Mouse (Mus musculus) kidney, embryonic 16.5 days (tissue): ENCODE results near the gene Aff3. TPM values are rescaled to one million over a fixed set of nuclear protein-coding genes. Genes with fewer than 3 reads are reported as not detected.
A peak's percentile ranks its signal among the peaks of the same experiment; 100 is the strongest.

Source experiments
- ATAC-seq: fragments of 200-750 bp; cut with Nextera tagmentation; 2 replicates; pipeline ENCODE4 v1.8.0; 2017; ENCODE audit warnings: moderate TSS enrichment; ENCODE audit not compliant: low FRiP score, low TSS enrichment
- H3K27ac ChIP-seq: fragments of 300-500 bp; sonication (generic); 2 replicates; pipeline ENCODE4 v1.5.1; 2014; ENCODE audit warnings: low read length
- H3K27me3 ChIP-seq: fragments of 300-500 bp; sonication (generic); 2 replicates; pipeline ENCODE4 v1.6.1; 2014; ENCODE audit warnings: low read length, control low read depth, mixed read lengths; ENCODE audit not compliant: insufficient read depth
- H3K36me3 ChIP-seq: fragments of 300-500 bp; sonication (generic); 2 replicates; pipeline ENCODE4 v1.6.1; 2014; ENCODE audit warnings: low read length, control low read depth, mixed read lengths; ENCODE audit not compliant: insufficient read depth
- H3K4me1 ChIP-seq: fragments of 300-500 bp; sonication (generic); 2 replicates; pipeline ENCODE4 v1.6.1; 2014; ENCODE audit warnings: low read length, control low read depth, mixed read lengths; ENCODE audit not compliant: insufficient read depth
- H3K4me2 ChIP-seq: fragments of 300-500 bp; sonication (generic); replicated peaks from 2 replicates; pipeline ENCODE4 v1.6.1; 2014; ENCODE audit warnings: low read depth, low read length
- H3K4me3 ChIP-seq: fragments of 300-500 bp; sonication (generic); 2 replicates; pipeline ENCODE4 v1.5.1; 2014; ENCODE audit warnings: mild to moderate bottlenecking, low read length
- H3K9ac ChIP-seq: fragments of 300-500 bp; sonication (generic); replicated peaks from 2 replicates; pipeline ENCODE4 v1.6.1; 2014; ENCODE audit warnings: low read length
- H3K9me3 ChIP-seq: fragments of 300-500 bp; sonication (generic); 2 replicates; pipeline ENCODE4 v1.6.1; 2016; ENCODE audit warnings: low read length, control low read depth
- WGBS: fragments of 180-500 bp; shearing (Covaris S2); extraction: QIAGEN DNeasy Blood & Tissue Kit; methylation state at CpG from one replicate; pipeline ENCODE4 v1.1.7; 2014; 5-methylcytosine and 5-hydroxymethylcytosine counted together
- polyA plus RNA-seq: library from polyadenylated mRNA; unstranded; fragments of >200 nt; fragmentation: Nextera tagmentation; extraction: Ambion mirVana; gene quantifications from 2 replicates; pipeline ENCODE4 v1.2.1, GENCODE M21; 2015

Gene Aff3
- polyA plus RNA-seq, 1 experiment from 2014 or later: 4.0 TPM

GRCm38 (mm10) chr1:38310496-38310895 is 354.3 kb downstream of the Aff3 start:
- no peak overlapping the region for H3K9ac ChIP-seq
- H3K36me3 ChIP-seq: no peaks in the 10 kb centered on the region
- no peak overlapping the region for H3K4me3 ChIP-seq
- H3K4me1 ChIP-seq: no peaks in the 10 kb centered on the region
- ATAC-seq: no peak
- H3K27ac ChIP-seq: no peak overlapping the region
- H3K27me3 ChIP-seq: no peaks in the 10 kb centered on the region
- H3K4me2 ChIP-seq: no peak overlapping the region
- WGBS: 87% methylated on average over 8 of the region's 8 CpGs
- no peaks in the 10 kb centered on the region for H3K9me3 ChIP-seq

- ATAC-seq: no peak
- Histone ChIP-seq H3K36me3 (no peaks in the 10 kb centered on the region), H3K4me2 (no peak overlapping the region), H3K9ac (no peak overlapping the region), H3K9me3 (no peaks in the 10 kb centered on the region), H3K4me1 (no peaks in the 10 kb centered on the region), H3K27ac (no peak overlapping the region), H3K27me3 (no peaks in the 10 kb centered on the region), H3K4me3 (no peak overlapping the region)
- 56% methylated on average over 4 of the region's 4 CpGs for WGBS
Observed at GRCm38 (mm10) chr1:38310076-38310475, 354.7 kb downstream of the Aff3 start.

GRCm38 (mm10) chr1:38309341-38309740 is 355.4 kb downstream of the Aff3 start:
- Histone ChIP-seq H3K4me1 (no peaks in the 10 kb centered on the region), H3K9me3 (no peaks in the 10 kb centered on the region), H3K4me3 (no peak overlapping the region), H3K27ac (no peak overlapping the region), H3K27me3 (no peaks in the 10 kb centered on the region), H3K9ac (no peak overlapping the region), H3K36me3 (no peaks in the 10 kb centered on the region), H3K4me2 (no peak overlapping the region)
- ATAC-seq: no peak
- 90% methylated on average over 8 of the region's 8 CpGs for WGBS

GRCm38 (mm10) chr1:38308705-38308996 is 356.1 kb downstream of the Aff3 start:
- Histone ChIP-seq H3K27ac (no peak overlapping the region), H3K27me3 (no peaks in the 10 kb centered on the region), H3K4me1 (no peaks in the 10 kb centered on the region), H3K9ac (no peak overlapping the region), H3K9me3 (no peaks in the 10 kb centered on the region), H3K36me3 (no peaks in the 10 kb centered on the region), H3K4me3 (no peak overlapping the region), H3K4me2 (no peak overlapping the region)
- ATAC-seq: no peak
- WGBS: 29% methylated on average over 3 of the region's 3 CpGs

GRCm38 (mm10) chr1:38307821-38308704 is 356.7 kb downstream of the Aff3 start:
- Histone ChIP-seq H3K36me3 (no peaks in the 10 kb centered on the region), H3K27me3 (no peaks in the 10 kb centered on the region), H3K9me3 (no peaks in the 10 kb centered on the region), H3K9ac (no peak overlapping the region), H3K4me2 (no peak overlapping the region), H3K27ac (no peak overlapping the region), H3K4me3 (no peak overlapping the region), H3K4me1 (no peaks in the 10 kb centered on the region)
- 84% methylated on average over 7 of the region's 7 CpGs for WGBS
- 0 out of 2 replicates have a peak, but pooled peaks have one; percentile 23 for ATAC-seq

GRCm38 (mm10) chr1:38307234-38307633 is 357.5 kb downstream of the Aff3 start:
- ATAC-seq: no peak
- H3K4me2 ChIP-seq: no peak overlapping the region
- no peaks in the 10 kb centered on the region for H3K36me3 ChIP-seq
- no peak overlapping the region for H3K27ac ChIP-seq
- no peaks in the 10 kb centered on the region for H3K4me1 ChIP-seq
- H3K4me3 ChIP-seq: no peak overlapping the region
- no peaks in the 10 kb centered on the region for H3K9me3 ChIP-seq
- WGBS: 95% methylated on average over 11 of the region's 11 CpGs
- H3K27me3 ChIP-seq: no peaks in the 10 kb centered on the region
- H3K9ac ChIP-seq: no peak overlapping the region

GRCm38 (mm10) chr1:38306146-38306545 is 358.6 kb downstream of the Aff3 start:
- no peak for ATAC-seq
- Histone ChIP-seq H3K9me3 (no peaks in the 10 kb centered on the region), H3K4me1 (no peaks in the 10 kb centered on the region), H3K36me3 (no peaks in the 10 kb centered on the region), H3K4me3 (no peak overlapping the region), H3K4me2 (no peak overlapping the region), H3K9ac (no peak overlapping the region), H3K27me3 (no peaks in the 10 kb centered on the region), H3K27ac (no peak overlapping the region)
- 82% methylated on average over 7 of the region's 7 CpGs for WGBS

GRCm38 (mm10) chr1:38304376-38304775 is 360.4 kb downstream of the Aff3 start:
- H3K4me2 ChIP-seq: no peak overlapping the region
- H3K9ac ChIP-seq: no peak overlapping the region
- WGBS: 82% methylated on average over 11 of the region's 11 CpGs
- H3K27me3 ChIP-seq: no peaks in the 10 kb centered on the region
- no peak for ATAC-seq
- no peak overlapping the region for H3K27ac ChIP-seq
- H3K36me3 ChIP-seq: no peaks in the 10 kb centered on the region
- H3K4me3 ChIP-seq: no peak overlapping the region
- H3K4me1 ChIP-seq: no peaks in the 10 kb centered on the region
- H3K9me3 ChIP-seq: no peaks in the 10 kb centered on the region

- 76% methylated on average over 3 of the region's 3 CpGs for WGBS
- no peaks in the 10 kb centered on the region for H3K4me1 ChIP-seq
- no peaks in the 10 kb centered on the region for H3K36me3 ChIP-seq
- H3K4me2 ChIP-seq: no peak overlapping the region
- no peak overlapping the region for H3K9ac ChIP-seq
- no peak overlapping the region for H3K4me3 ChIP-seq
- no peak for ATAC-seq
- H3K27me3 ChIP-seq: no peaks in the 10 kb centered on the region
- H3K27ac ChIP-seq: no peak overlapping the region
- H3K9me3 ChIP-seq: no peaks in the 10 kb centered on the region
Observed at GRCm38 (mm10) chr1:38298291-38298690, 366.5 kb downstream of the Aff3 start.

- Histone ChIP-seq H3K4me3 (no peak overlapping the region), H3K9me3 (no peaks in the 10 kb centered on the region), H3K27ac (no peak overlapping the region), H3K9ac (no peak overlapping the region), H3K4me2 (no peak overlapping the region), H3K4me1 (no peaks in the 10 kb centered on the region), H3K27me3 (no peaks in the 10 kb centered on the region), H3K36me3 (no peaks in the 10 kb centered on the region)
- WGBS: 81% methylated on average over 6 of the region's 6 CpGs
- ATAC-seq: no peak
Observed at GRCm38 (mm10) chr1:38294906-38295305, 369.8 kb downstream of the Aff3 start.
